Mouse (Mus musculus): ENCODE results near the gene Hist1h4b. TPM values are rescaled to one million over a fixed set of nuclear protein-coding genes. Genes with fewer than 3 reads are reported as not detected.
A peak's percentile ranks its signal among the peaks of the same experiment; 100 is the strongest.

Gene Hist1h4b
- total and polyA plus RNA-seq, 3 experiments = 19.0 to 3,071 TPM; not detected in 1

GRCm38 (mm10) chr13:23739069-23739921 lies 17.5 kb upstream of the Hist1h4b start:
- DNase-seq (ENCODE audit: low read depth, low spot score) = peak; percentile 98
- Histone ChIP-seq H3K36me3 (ENCODE audit: control insufficient read depth in 1 of 2, insufficient read depth in 2 of 2, low read length in 2 of 2) (peaks cover 0 to 22% of the 10 kb centered on the region in 2 experiments; a peak in 2 of 4 replicates), H3K27ac (ENCODE audit: control insufficient read depth, low read depth, low read length) (peak overlapping the region; percentile 99), H3K4me1 (ENCODE audit: control insufficient read depth in 1 of 2, insufficient read depth in 2 of 2, low read length in 2 of 2) (0 out of 4 replicates have a peak, but pooled peaks cover 3 to 5% of the 10 kb centered on the region in 2 experiments), H3K9ac (ENCODE audit: control insufficient read depth, low read depth, low read length, poor library complexity, severe bottlenecking) (peak overlapping the region; percentile 85), H3K27me3 (ENCODE audit: control insufficient read depth in 1 of 2, insufficient read depth in 2 of 2, low read length in 2 of 2) (no peaks in the 10 kb centered on the region), H3K9me3 (replicated peaks; ENCODE audit: insufficient read depth, low read length) (no peaks in the 10 kb centered on the region), H3K79me2 (ENCODE audit: control insufficient read depth, insufficient read depth, low read length, poor library complexity) (peaks cover 1% of the 10 kb centered on the region; the same call in 1 of the 2 replicates), H3K4me3 (ENCODE audit: control insufficient read depth in 1 of 2, insufficient read depth in 1 of 2, low read depth in 2 of 2, low read length in 2 of 2) (peak overlapping the region; percentile 67 to 70)
- peak; percentile 93 for TF ChIP-seq POLR2A (IDR thresholded peaks at IDR 0.05; ENCODE audit: control insufficient read depth in 1 of 2, insufficient read depth in 1 of 2, low read depth in 1 of 2, low read length in 2 of 2, poor library complexity in 1 of 2)
- TF ChIP-seq USF1 (IDR thresholded peaks at IDR 0.05; ENCODE audit: low read depth, low read length) = no peak
- TF ChIP-seq MEF2A (IDR thresholded peaks at IDR 0.05; ENCODE audit: extremely low read depth, insufficient replicate concordance, low read depth, low read length, poor library complexity, severe bottlenecking) = no peak
- TF ChIP-seq UBTF (IDR thresholded peaks at IDR 0.05; ENCODE audit: borderline replicate concordance, insufficient read depth, low read depth, low read length) = peak; percentile 97; the same call in 1 of the 2 replicates
- TF ChIP-seq NRF1 (IDR thresholded peaks at IDR 0.05; ENCODE audit: insufficient read depth, low read depth, low read length, poor library complexity, severe bottlenecking) = no peak
- TF ChIP-seq POLR2AphosphoS5 (IDR thresholded peaks at IDR 0.05; ENCODE audit: borderline replicate concordance, low read depth, low read length) = peak; percentile 97
- TF ChIP-seq ZMIZ1 (IDR thresholded peaks at IDR 0.05; ENCODE audit: low read depth, low read length) = no peak
- TF ChIP-seq KAT2A (conservative IDR thresholded peaks at IDR 0.05; ENCODE audit: low read depth, low read length) = no peak

GRCm38 (mm10) chr13:23739922-23740252 lies 16.9 kb upstream of the Hist1h4b start:
- no peaks in the 10 kb centered on the region for H3K9me3 ChIP-seq (replicated peaks; ENCODE audit: insufficient read depth, low read length)
- peaks cover 0 to 22% of the 10 kb centered on the region in 2 experiments; a peak in 2 of 4 replicates for H3K36me3 ChIP-seq (ENCODE audit: control insufficient read depth in 1 of 2, insufficient read depth in 2 of 2, low read length in 2 of 2)
- peaks cover 1% of the 10 kb centered on the region; the same call in 1 of the 2 replicates for H3K79me2 ChIP-seq (ENCODE audit: control insufficient read depth, insufficient read depth, low read length, poor library complexity)
- H3K4me3 ChIP-seq (ENCODE audit: control insufficient read depth in 1 of 2, insufficient read depth in 1 of 2, low read depth in 2 of 2, low read length in 2 of 2) = peak overlapping the region; percentile 67 to 70
- H3K27me3 ChIP-seq (ENCODE audit: control insufficient read depth in 1 of 2, insufficient read depth in 2 of 2, low read length in 2 of 2) = no peaks in the 10 kb centered on the region
- H3K4me1 ChIP-seq (ENCODE audit: control insufficient read depth in 1 of 2, insufficient read depth in 2 of 2, low read length in 2 of 2) = 0 out of 4 replicates have a peak, but pooled peaks cover 3% of the 10 kb centered on the region in 2 experiments
- TF ChIP-seq POLR2AphosphoS2 (IDR thresholded peaks at IDR 0.05; ENCODE audit: low read length) (no peak), POLR2AphosphoS5 (IDR thresholded peaks at IDR 0.05; ENCODE audit: borderline replicate concordance, low read depth, low read length) (peak; percentile 56; the same call in 1 of the 2 replicates), MYC (IDR thresholded peaks at IDR 0.05; ENCODE audit: low read depth, low read length) (no peak), MAZ (IDR thresholded peaks at IDR 0.05; ENCODE audit: low read depth, low read length) (no peak)
- peak overlapping the region; percentile 99 for H3K27ac ChIP-seq (ENCODE audit: control insufficient read depth, low read depth, low read length)
- H3K9ac ChIP-seq (ENCODE audit: control insufficient read depth, low read depth, low read length, poor library complexity, severe bottlenecking) = peak overlapping the region; percentile 85
- DNase-seq (ENCODE audit: low read depth, low spot score) = no peak

All from MEL (cell line).